Mouse (Mus musculus): Measurements from ENCODE around the gene Foxo6. TPM values are rescaled to one million over a fixed set of nuclear protein-coding genes. Genes with fewer than 3 reads are reported as not detected.

Gene Foxo6
- polyA plus RNA-seq, 1 experiment = not detected

DNA sequence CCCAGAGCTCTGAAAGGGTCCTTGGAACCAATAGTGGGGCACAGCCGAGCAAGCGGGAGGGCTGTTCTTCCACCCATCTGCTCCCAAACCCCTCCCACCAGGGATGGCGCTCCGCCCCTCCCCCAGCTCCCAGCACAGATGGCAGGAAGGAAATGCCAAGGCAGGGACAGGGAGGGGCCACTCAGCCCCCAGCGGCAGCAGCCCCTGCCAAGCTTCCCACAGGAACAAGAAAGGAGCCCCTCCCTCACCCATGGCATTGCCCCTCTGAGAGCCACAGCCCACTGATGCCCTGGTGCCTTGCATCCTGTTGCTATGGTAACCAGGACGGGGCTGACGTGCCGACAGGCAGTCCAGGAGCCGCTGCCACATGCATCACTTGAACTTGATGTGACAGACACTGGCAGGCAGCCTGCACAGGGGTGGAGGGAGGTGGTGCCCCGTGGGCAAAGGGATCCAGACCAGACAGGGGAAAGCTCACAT, 44.3 kb downstream of the Foxo6 start:
- H3K27ac ChIP-seq (replicated peaks; ENCODE audit: low read depth, low read length) = no peak overlapping the region
- H3K4me3 ChIP-seq (ENCODE audit: insufficient read depth, low read depth, low read length) = no peak overlapping the region
- H3K4me1 ChIP-seq (ENCODE audit: control insufficient read depth, insufficient read depth, insufficient read length, low read length) = peaks cover under 1% of the 10 kb centered on the region; the same call in 1 of the 2 replicates

DNA sequence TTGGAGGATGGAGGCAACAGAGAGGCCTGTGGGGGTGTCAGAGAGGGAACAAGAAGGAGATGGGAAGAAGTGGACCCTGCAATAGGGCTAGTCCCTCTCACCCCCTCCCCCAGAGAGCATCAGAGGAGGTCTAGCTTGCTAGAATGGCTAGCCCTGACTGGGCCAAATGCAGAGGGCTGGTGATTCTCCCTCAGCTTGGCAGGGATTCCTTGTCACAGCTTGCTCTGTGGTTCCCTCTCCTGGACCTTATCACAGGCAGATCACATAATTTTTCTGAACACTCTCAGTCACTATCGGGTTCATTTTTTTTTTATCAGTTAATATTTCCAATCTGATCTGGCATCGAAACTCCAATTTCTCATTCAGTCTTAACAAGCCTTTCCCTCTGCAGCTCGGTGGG, 46.0 kb downstream of the Foxo6 start:
- H3K4me3 ChIP-seq (ENCODE audit: insufficient read depth, low read depth, low read length) = no peak overlapping the region
- H3K4me1 ChIP-seq (ENCODE audit: control insufficient read depth, insufficient read depth, insufficient read length, low read length) = no peaks in the 10 kb centered on the region
- no peak overlapping the region for H3K27ac ChIP-seq (replicated peaks; ENCODE audit: low read depth, low read length)

- Histone ChIP-seq H3K4me3 (ENCODE audit: insufficient read depth, low read depth, low read length) (no peak overlapping the region), H3K4me1 (ENCODE audit: control insufficient read depth, insufficient read depth, insufficient read length, low read length) (no peaks in the 10 kb centered on the region)
Observed at GRCm38 (mm10) chr4:120239419-120239818, 47.7 kb downstream of the Foxo6 start.

DNA sequence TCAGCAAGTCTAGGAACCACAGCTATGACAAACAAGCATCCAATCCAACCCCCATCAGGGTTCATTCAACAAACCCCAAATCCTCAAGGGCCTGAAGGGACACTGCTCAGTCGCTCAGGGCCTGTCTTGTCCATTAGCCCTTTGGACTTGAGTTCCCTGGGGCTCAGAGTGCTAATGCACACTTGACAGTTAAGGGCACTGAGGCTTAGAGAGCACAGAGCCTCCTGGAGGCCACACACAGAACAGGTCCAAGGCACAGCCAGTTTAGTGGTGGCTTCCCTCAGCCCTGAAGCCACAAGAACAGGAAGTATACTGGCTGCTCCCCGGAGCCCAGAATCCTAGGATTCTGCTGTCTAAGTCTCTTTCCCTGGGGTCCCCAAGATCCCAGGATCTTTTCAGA, 53.9 kb downstream of the Foxo6 start:
- no peak overlapping the region for H3K27ac ChIP-seq (replicated peaks; ENCODE audit: low read depth, low read length)
- H3K4me1 ChIP-seq (ENCODE audit: control insufficient read depth, insufficient read depth, insufficient read length, low read length) = no peaks in the 10 kb centered on the region
- no peak overlapping the region for H3K4me3 ChIP-seq (ENCODE audit: insufficient read depth, low read depth, low read length)

More at GRCm38 (mm10) chr4:120239419-120239818, 47.7 kb downstream of the Foxo6 start:
- H3K27ac ChIP-seq (replicated peaks; ENCODE audit: low read depth, low read length) = no peak overlapping the region

GRCm38 (mm10) chr4:120232541-120232940, 54.6 kb downstream of the Foxo6 start:
- Histone ChIP-seq H3K4me3 (ENCODE audit: insufficient read depth, low read depth, low read length) (no peak overlapping the region), H3K4me1 (ENCODE audit: control insufficient read depth, insufficient read depth, insufficient read length, low read length) (no peaks in the 10 kb centered on the region), H3K27ac (replicated peaks; ENCODE audit: low read depth, low read length) (no peak overlapping the region)

- no peaks in the 10 kb centered on the region for H3K4me1 ChIP-seq (ENCODE audit: control insufficient read depth, insufficient read depth, insufficient read length, low read length)
- no peak overlapping the region for H3K4me3 ChIP-seq (ENCODE audit: insufficient read depth, low read depth, low read length)
- H3K27ac ChIP-seq (replicated peaks; ENCODE audit: low read depth, low read length) = no peak overlapping the region
Observed at GRCm38 (mm10) chr4:120231982-120232381, 55.2 kb downstream of the Foxo6 start.

DNA sequence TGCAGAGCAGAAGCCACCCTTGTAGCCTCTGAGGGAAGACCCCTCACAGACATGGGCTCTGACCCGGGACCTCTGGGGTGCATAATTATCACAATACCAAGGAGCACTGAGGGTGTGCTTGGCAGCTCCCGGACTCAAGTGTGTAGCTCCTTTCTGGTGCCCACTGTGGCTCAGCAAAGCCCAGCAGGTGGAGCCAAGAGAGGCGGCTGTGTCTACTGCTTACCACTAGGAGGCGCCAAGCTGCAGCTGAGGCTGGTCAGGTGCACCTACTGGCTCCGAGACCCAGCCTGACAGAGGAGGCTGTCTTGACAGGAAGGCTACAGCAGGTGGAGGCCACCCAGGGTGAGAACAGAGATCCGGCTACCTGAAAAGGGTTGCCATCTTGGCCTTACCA, 56.9 kb downstream of the Foxo6 start:
- Histone ChIP-seq H3K4me1 (ENCODE audit: control insufficient read depth, insufficient read depth, insufficient read length, low read length) (no peaks in the 10 kb centered on the region), H3K27ac (replicated peaks; ENCODE audit: low read depth, low read length) (no peak overlapping the region), H3K4me3 (ENCODE audit: insufficient read depth, low read depth, low read length) (no peak overlapping the region)

- no peaks in the 10 kb centered on the region for H3K4me1 ChIP-seq (ENCODE audit: control insufficient read depth, insufficient read depth, insufficient read length, low read length)
- no peak overlapping the region for H3K27ac ChIP-seq (replicated peaks; ENCODE audit: low read depth, low read length)
Observed at GRCm38 (mm10) chr4:120229505-120230255, 57.5 kb downstream of the Foxo6 start.

GRCm38 (mm10) chr4:120228613-120229012, 58.5 kb downstream of the Foxo6 start:
- H3K4me1 ChIP-seq (ENCODE audit: control insufficient read depth, insufficient read depth, insufficient read length, low read length) = no peaks in the 10 kb centered on the region
- H3K4me3 ChIP-seq (ENCODE audit: insufficient read depth, low read depth, low read length) = no peak overlapping the region
- no peak overlapping the region for H3K27ac ChIP-seq (replicated peaks; ENCODE audit: low read depth, low read length)

More at GRCm38 (mm10) chr4:120229505-120230255, 57.5 kb downstream of the Foxo6 start:
- no peak overlapping the region for H3K4me3 ChIP-seq (ENCODE audit: insufficient read depth, low read depth, low read length)

- H3K27ac ChIP-seq (replicated peaks; ENCODE audit: low read depth, low read length) = no peak overlapping the region
- no peak overlapping the region for H3K4me3 ChIP-seq (ENCODE audit: insufficient read depth, low read depth, low read length)
- no peaks in the 10 kb centered on the region for H3K4me1 ChIP-seq (ENCODE audit: control insufficient read depth, insufficient read depth, insufficient read length, low read length)
Observed at GRCm38 (mm10) chr4:120227224-120227623, 59.9 kb downstream of the Foxo6 start.

DNA sequence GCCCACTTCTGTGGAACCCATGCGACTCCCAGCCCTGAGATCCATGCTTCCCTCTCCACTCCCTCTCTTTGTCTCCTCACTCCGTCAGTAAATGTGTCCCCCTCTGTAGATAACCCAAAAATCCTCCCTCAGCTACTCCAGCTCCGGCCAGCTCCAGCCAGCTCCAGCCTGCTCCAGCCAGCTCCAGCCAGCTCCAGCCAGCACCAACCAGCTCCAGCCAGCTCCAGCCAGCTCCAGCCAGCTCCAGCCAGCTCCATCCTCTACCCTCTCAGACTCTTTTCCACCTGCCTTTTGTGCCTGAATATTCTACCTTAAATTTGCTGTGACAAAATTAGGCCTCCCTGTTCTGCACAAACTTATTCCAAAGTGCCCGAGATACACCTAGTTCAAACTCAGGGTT, 60.5 kb downstream of the Foxo6 start:
- no peak overlapping the region for H3K4me3 ChIP-seq (ENCODE audit: insufficient read depth, low read depth, low read length)
- no peaks in the 10 kb centered on the region for H3K4me1 ChIP-seq (ENCODE audit: control insufficient read depth, insufficient read depth, insufficient read length, low read length)
- no peak overlapping the region for H3K27ac ChIP-seq (replicated peaks; ENCODE audit: low read depth, low read length)

GRCm38 (mm10) chr4:120225135-120225780, 61.9 kb downstream of the Foxo6 start:
- no peaks in the 10 kb centered on the region for H3K4me1 ChIP-seq (ENCODE audit: control insufficient read depth, insufficient read depth, insufficient read length, low read length)
- no peak overlapping the region for H3K4me3 ChIP-seq (ENCODE audit: insufficient read depth, low read depth, low read length)
- H3K27ac ChIP-seq (replicated peaks; ENCODE audit: low read depth, low read length) = no peak overlapping the region

DNA sequence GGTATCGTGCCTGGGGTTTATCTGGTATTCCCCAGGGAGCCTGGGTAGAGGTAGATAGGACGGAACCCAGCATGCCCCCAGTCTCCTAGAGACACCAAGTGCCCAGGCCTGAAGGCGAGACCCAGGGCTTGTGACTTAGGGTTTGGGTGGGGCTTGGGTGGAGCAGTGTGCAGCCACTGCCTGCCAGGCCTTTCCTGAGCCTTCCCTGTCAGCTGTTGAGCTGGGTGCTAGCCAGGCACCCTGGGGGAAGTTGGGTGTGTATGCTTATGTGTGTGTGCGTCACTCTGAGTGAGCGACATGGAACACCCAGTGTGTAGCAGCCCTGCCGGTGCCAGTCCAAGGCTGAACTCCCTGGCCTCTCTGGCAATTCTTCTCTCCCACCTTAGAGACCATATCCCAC, 63.3 kb downstream of the Foxo6 start:
- Histone ChIP-seq H3K4me1 (ENCODE audit: control insufficient read depth, insufficient read depth, insufficient read length, low read length) (no peaks in the 10 kb centered on the region), H3K4me3 (ENCODE audit: insufficient read depth, low read depth, low read length) (no peak overlapping the region), H3K27ac (replicated peaks; ENCODE audit: low read depth, low read length) (no peak overlapping the region)

- H3K4me1 ChIP-seq (ENCODE audit: control insufficient read depth, insufficient read depth, insufficient read length, low read length) = no peaks in the 10 kb centered on the region
- no peak overlapping the region for H3K27ac ChIP-seq (replicated peaks; ENCODE audit: low read depth, low read length)
- H3K4me3 ChIP-seq (ENCODE audit: insufficient read depth, low read depth, low read length) = no peak overlapping the region
Observed at GRCm38 (mm10) chr4:120223108-120223745, 63.9 kb downstream of the Foxo6 start.

DNA sequence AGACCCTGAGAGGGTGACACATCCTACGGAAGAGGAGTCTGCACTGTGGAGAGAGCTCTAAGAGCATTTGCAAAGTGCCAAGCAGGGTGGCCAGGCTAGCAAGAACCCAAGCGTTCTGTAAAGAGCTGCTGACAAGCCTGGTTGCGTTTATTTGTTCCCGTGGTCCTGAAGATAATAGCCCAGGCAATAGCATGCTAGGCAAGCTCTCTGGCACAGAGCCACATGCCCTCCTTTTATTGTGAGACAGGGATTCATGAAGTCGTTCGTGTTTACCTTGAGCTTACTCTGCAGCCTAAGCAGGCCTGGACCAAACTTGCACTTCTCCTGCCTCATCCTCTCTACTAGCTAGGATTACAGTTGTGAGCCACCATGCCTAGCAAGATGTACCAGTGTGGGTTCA, 65.4 kb downstream of the Foxo6 start:
- H3K27ac ChIP-seq (replicated peaks; ENCODE audit: low read depth, low read length) = no peak overlapping the region
- no peaks in the 10 kb centered on the region for H3K4me1 ChIP-seq (ENCODE audit: control insufficient read depth, insufficient read depth, insufficient read length, low read length)
- no peak overlapping the region for H3K4me3 ChIP-seq (ENCODE audit: insufficient read depth, low read depth, low read length)
